Mouse (Mus musculus) large intestine, adult 2 months (tissue): ENCODE data around the gene Zcchc3. TPM values are rescaled to one million over a fixed set of nuclear protein-coding genes. Genes with fewer than 3 reads are reported as not detected.

Experiments
- DNase-seq: peaks from one replicate; pipeline ENCODE4 v3.0.0-alpha.2; 2012; ENCODE audit warnings: low read depth, low spot score
- WGBS: fragments of 180-500 bp; shearing (Covaris S2); methylation state at CpG from one replicate; pipeline ENCODE4 v1.1.7; 2018; 5-methylcytosine and 5-hydroxymethylcytosine counted together
- polyA plus RNA-seq: library from polyadenylated mRNA; depleted of rRNA; stranded (reverse); fragments of >200 nt; gene quantifications from 2 replicates; pipeline ENCODE4 v1.2.3, GENCODE M21; 2012; rRNA removed

Gene Zcchc3
- polyA plus RNA-seq, 1 experiment, result 2.0 TPM

DNA sequence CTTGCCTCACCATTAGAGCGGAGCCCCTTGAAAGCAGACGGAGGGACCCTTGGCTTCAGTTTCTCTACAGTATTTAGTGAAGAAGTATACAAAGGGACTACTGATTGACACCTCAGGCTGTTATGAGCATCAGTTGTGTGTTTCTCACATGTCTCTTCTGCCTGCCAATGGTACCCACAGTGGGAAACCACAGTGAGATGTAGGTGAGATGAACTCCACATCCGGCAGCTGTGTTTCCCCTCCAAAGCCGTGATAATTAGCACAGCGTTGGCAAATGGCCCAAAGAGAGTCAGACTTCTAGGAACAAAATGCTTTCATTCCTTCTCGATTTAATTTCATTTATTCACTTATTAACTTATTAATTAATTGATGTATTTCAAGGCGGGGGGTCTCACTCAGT, 42.7 kb downstream of the Zcchc3 start:
- no peak for DNase-seq
- 83% methylated on average over 7 of the region's 7 CpGs for WGBS

DNA sequence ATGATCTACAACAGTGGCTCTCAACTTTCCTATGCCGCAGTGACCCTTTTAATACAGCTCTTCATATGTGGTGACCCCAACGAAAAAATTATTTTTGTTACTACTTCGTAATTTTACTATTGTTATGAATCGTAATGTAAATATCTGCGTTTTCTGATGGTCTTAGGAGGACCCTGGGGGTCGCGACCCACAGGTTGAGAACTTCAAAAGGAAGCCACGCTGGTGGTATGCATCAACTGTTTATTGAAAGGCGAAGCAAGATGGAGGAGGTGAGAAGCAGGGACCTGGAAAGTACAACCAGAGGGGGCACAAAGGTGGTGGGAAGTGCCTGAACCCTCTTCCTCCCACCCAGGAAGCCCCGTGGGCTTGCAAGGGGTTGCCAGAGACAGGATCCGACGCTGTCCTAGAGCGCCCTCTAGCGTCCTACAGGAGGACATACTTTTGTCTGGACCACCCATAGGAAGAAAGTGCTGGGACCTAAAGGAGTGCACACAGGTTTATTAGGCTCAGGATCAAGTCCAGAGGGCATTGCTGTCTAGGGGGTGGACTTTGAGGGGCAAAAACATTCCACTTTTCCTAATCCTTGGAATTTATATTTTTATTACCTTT, 46.2 kb downstream of the Zcchc3 start:
- 29% methylated on average over 14 of the region's 14 CpGs for WGBS
- no peak for DNase-seq

DNA sequence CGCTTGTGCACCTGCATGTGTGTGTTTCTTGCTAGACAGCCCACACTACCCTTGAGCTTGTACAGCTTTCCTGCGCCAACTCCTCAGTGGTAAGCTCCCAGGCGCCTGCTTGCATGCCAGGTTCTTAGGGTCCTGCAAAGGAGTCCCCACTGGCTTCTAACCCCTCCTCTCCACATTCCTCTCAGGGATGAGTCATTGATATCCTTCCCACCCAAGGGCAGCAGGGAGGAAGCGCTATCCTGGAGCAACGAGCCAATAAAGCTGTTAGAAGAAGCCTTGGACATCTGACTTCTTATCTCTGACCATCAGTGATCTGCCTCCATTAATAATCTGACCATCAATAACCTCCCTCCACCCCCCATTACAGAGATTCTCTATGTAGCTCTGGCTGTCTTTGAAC, 46.9 kb downstream of the Zcchc3 start:
- DNase-seq, result no peak
- 62% methylated on average over 5 of the region's 5 CpGs for WGBS

DNA sequence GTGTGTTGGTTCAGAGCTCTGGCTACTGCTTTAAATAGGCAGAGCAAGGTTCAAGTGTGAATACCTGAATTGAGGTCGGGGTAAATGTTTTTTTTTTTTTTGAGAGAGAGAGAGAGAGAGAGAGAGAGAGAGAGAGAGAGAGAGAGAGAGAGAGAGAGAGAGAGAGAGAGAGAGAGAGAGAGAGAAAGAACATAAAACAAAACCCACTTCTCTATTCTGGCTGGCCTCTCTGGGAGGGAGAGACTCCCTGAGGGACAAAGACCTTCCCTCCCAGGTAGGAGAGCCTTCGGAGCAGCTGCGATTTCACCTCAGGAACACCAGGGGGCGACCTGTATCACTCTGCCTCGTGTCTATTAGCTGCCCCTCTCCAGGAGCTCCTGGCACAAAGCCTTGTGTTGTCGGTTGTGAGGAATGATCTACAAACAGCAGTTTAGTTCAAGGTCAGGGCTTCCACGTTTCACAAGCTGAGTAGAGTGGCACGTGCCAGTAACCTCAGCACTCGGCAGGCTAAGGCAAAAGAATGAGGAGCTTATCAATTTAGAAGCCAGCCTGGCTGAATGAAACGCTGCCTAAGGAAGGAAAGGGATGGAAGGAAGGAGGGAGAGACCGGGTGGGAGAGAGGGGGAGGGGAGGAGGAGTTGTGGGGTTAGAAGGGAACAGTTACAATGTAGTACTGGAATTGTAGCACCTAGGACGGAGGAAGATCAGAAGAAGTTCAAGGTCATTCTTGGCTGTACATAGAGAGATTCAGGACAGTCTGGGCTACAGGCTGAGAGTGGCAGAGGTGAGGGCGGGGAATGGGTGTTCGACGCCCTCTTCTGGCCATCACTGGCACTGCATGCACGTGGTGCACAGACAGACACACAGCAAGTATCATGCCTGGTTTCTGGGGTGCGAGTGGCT, 51.3 kb downstream of the Zcchc3 start:
- WGBS, result 7% methylated on average over 17 of the region's 17 CpGs
- no peak for DNase-seq

Other genes with a start within 250 kb of the Zcchc3 start
- 30.2 and 33.6 TPM in 2 replicates for gene Csnk2a1, start 188.2 kb downstream of the Zcchc3 start, polyA plus RNA-seq
- gene Tbc1d20, start 121.2 kb downstream of the Zcchc3 start, polyA plus RNA-seq, result 61.9 and 68.5 TPM in 2 replicates
- 190 and 253 TPM in 2 replicates for gene Rbck1, start 82.4 kb downstream of the Zcchc3 start, polyA plus RNA-seq
- 2.1 and 5.9 TPM in 2 replicates for gene Trib3, start 71.0 kb downstream of the Zcchc3 start, polyA plus RNA-seq
- 0.34 and 0.87 TPM in 2 replicates for gene Nrsn2, start 38.4 kb downstream of the Zcchc3 start, polyA plus RNA-seq
- gene Sox12, start 17.0 kb downstream of the Zcchc3 start, polyA plus RNA-seq, result 1.9 and 2.0 TPM in 2 replicates
- not detected in 2 replicates for gene 6820408C15Rik, start 560 bp upstream of the Zcchc3 start, polyA plus RNA-seq
- not detected in 2 replicates for gene Defb23, start 49.6 kb upstream of the Zcchc3 start, polyA plus RNA-seq
- 0.26 and 0.69 TPM in 2 replicates for gene Defb20, start 62.0 kb upstream of the Zcchc3 start, polyA plus RNA-seq
- gene Defb22, start 75.1 kb upstream of the Zcchc3 start, polyA plus RNA-seq, result not detected in 2 replicates
- gene Defb26, start 96.7 kb upstream of the Zcchc3 start, polyA plus RNA-seq, result not detected in 2 replicates
- not detected in 2 replicates for gene Defb28, start 103.2 kb upstream of the Zcchc3 start, polyA plus RNA-seq
- gene Defb29, start 125.1 kb upstream of the Zcchc3 start, polyA plus RNA-seq, result not detected in 2 replicates
- not detected in 2 replicates for gene Gm17416, start 154.3 kb upstream of the Zcchc3 start, polyA plus RNA-seq
- gene Defb21, start 157.7 kb upstream of the Zcchc3 start, polyA plus RNA-seq, result not detected in 2 replicates
- gene Defb19, start 165.3 kb upstream of the Zcchc3 start, polyA plus RNA-seq, result not detected in 2 replicates
- not detected in 2 replicates for gene Defb45, start 184.4 kb upstream of the Zcchc3 start, polyA plus RNA-seq
- gene Defb36, start 189.3 kb upstream of the Zcchc3 start, polyA plus RNA-seq, result not detected in 2 replicates
- gene Defb25, start 208.0 kb upstream of the Zcchc3 start, polyA plus RNA-seq, result 0.78 and 1.1 TPM in 2 replicates
- 3.6 and 3.7 TPM in 2 replicates for gene Rem1, start 211.9 kb upstream of the Zcchc3 start, polyA plus RNA-seq